Mouse (Mus musculus): ENCODE measurements around the gene Tcf3. TPM values are rescaled to one million over a fixed set of nuclear protein-coding genes. Genes with fewer than 3 reads are reported as not detected.

Gene Tcf3
- 78.0 and 78.2 TPM in 2 replicates for polyA plus RNA-seq (2011; ENCODE audit: insufficient read depth, insufficient read length, low read depth, missing spikeins)

- H3K9ac ChIP-seq (ENCODE audit: low read depth, poor library complexity, severe bottlenecking) = peak within 1 kb of the TSS; percentile 96
- H3K4me1 ChIP-seq (ENCODE audit: control insufficient read depth, insufficient read depth, low read length) = peaks cover 3% of the 10 kb centered on the region
- TF ChIP-seq EP300 (IDR thresholded peaks at IDR 0.05; ENCODE audit: insufficient read depth, low read depth, low read length) = no peak
- TF ChIP-seq CTCF (IDR thresholded peaks at IDR 0.05; ENCODE audit: low read depth, low read length) = no peak
- no peak for TF ChIP-seq POLR2A (IDR thresholded peaks at IDR 0.05; ENCODE audit: insufficient read depth, low read length)
- H3K9me3 ChIP-seq (replicated peaks; ENCODE audit: control insufficient read depth, insufficient read depth, low read length, poor library complexity, severe bottlenecking) = no peaks in the 10 kb centered on the region
- no peaks in the 10 kb centered on the region for H3K27me3 ChIP-seq (ENCODE audit: control insufficient read depth, insufficient read depth, low read length, poor library complexity, severe bottlenecking)
- H3K27ac ChIP-seq (ENCODE audit: insufficient read depth, low read length) = peak within 1 kb of the TSS; percentile 81
- H3K36me3 ChIP-seq (ENCODE audit: control insufficient read depth, insufficient read depth, low read length, poor library complexity, severe bottlenecking) = peaks cover 5% of the 10 kb centered on the region
- peak within 1 kb of the TSS; percentile 94 for H3K4me3 ChIP-seq (ENCODE audit: low read depth, low read length)
Measured at GRCm38 (mm10) chr10:80433513-80434232, at the start of gene Tcf3. Gene Tcf3, minus strand, starts transcription at chr10:80433647.

GRCm38 (mm10) chr10:80481002-80481401, 47.6 kb upstream of the Tcf3 start:
- Histone ChIP-seq H3K9ac (ENCODE audit: low read depth, poor library complexity, severe bottlenecking) (no peak overlapping the region), H3K27ac (ENCODE audit: insufficient read depth, low read length) (no peak overlapping the region), H3K36me3 (ENCODE audit: control insufficient read depth, insufficient read depth, low read length, poor library complexity, severe bottlenecking) (no peaks in the 10 kb centered on the region), H3K4me1 (ENCODE audit: control insufficient read depth, insufficient read depth, low read length) (no peaks in the 10 kb centered on the region), H3K4me3 (ENCODE audit: low read depth, low read length) (no peak overlapping the region), H3K9me3 (replicated peaks; ENCODE audit: control insufficient read depth, insufficient read depth, low read length, poor library complexity, severe bottlenecking) (no peaks in the 10 kb centered on the region), H3K27me3 (ENCODE audit: control insufficient read depth, insufficient read depth, low read length, poor library complexity, severe bottlenecking) (no peaks in the 10 kb centered on the region)
- no peak for TF ChIP-seq EP300 (IDR thresholded peaks at IDR 0.05; ENCODE audit: insufficient read depth, low read depth, low read length)
- no peak for TF ChIP-seq POLR2A (IDR thresholded peaks at IDR 0.05; ENCODE audit: insufficient read depth, low read length)
- TF ChIP-seq CTCF (IDR thresholded peaks at IDR 0.05; ENCODE audit: low read depth, low read length) = no peak

GRCm38 (mm10) chr10:80478531-80478930, 45.1 kb upstream of the Tcf3 start:
- Histone ChIP-seq H3K4me3 (ENCODE audit: low read depth, low read length) (no peak overlapping the region), H3K4me1 (ENCODE audit: control insufficient read depth, insufficient read depth, low read length) (no peaks in the 10 kb centered on the region), H3K27ac (ENCODE audit: insufficient read depth, low read length) (no peak overlapping the region), H3K27me3 (ENCODE audit: control insufficient read depth, insufficient read depth, low read length, poor library complexity, severe bottlenecking) (no peaks in the 10 kb centered on the region), H3K9ac (ENCODE audit: low read depth, poor library complexity, severe bottlenecking) (no peak overlapping the region), H3K9me3 (replicated peaks; ENCODE audit: control insufficient read depth, insufficient read depth, low read length, poor library complexity, severe bottlenecking) (no peaks in the 10 kb centered on the region), H3K36me3 (ENCODE audit: control insufficient read depth, insufficient read depth, low read length, poor library complexity, severe bottlenecking) (no peaks in the 10 kb centered on the region)
- TF ChIP-seq EP300 (IDR thresholded peaks at IDR 0.05; ENCODE audit: insufficient read depth, low read depth, low read length) (no peak), POLR2A (IDR thresholded peaks at IDR 0.05; ENCODE audit: insufficient read depth, low read length) (no peak), CTCF (IDR thresholded peaks at IDR 0.05; ENCODE audit: low read depth, low read length) (no peak)

GRCm38 (mm10) chr10:80475290-80475959, 42.0 kb upstream of the Tcf3 start:
- H3K27ac ChIP-seq (ENCODE audit: insufficient read depth, low read length) = no peak overlapping the region

GRCm38 (mm10) chr10:80465066-80465465, 31.6 kb upstream of the Tcf3 start:
- Histone ChIP-seq H3K9me3 (replicated peaks; ENCODE audit: control insufficient read depth, insufficient read depth, low read length, poor library complexity, severe bottlenecking) (no peaks in the 10 kb centered on the region), H3K4me1 (ENCODE audit: control insufficient read depth, insufficient read depth, low read length) (peaks cover 2% of the 10 kb centered on the region), H3K27ac (ENCODE audit: insufficient read depth, low read length) (no peak overlapping the region), H3K27me3 (ENCODE audit: control insufficient read depth, insufficient read depth, low read length, poor library complexity, severe bottlenecking) (no peaks in the 10 kb centered on the region), H3K4me3 (ENCODE audit: low read depth, low read length) (no peak overlapping the region), H3K9ac (ENCODE audit: low read depth, poor library complexity, severe bottlenecking) (no peak overlapping the region), H3K36me3 (ENCODE audit: control insufficient read depth, insufficient read depth, low read length, poor library complexity, severe bottlenecking) (no peaks in the 10 kb centered on the region)
- no peak for TF ChIP-seq POLR2A (IDR thresholded peaks at IDR 0.05; ENCODE audit: insufficient read depth, low read length)
- no peak for TF ChIP-seq CTCF (IDR thresholded peaks at IDR 0.05; ENCODE audit: low read depth, low read length)
- no peak for TF ChIP-seq EP300 (IDR thresholded peaks at IDR 0.05; ENCODE audit: insufficient read depth, low read depth, low read length)

More at GRCm38 (mm10) chr10:80475290-80475959, 42.0 kb upstream of the Tcf3 start:
- Histone ChIP-seq H3K4me1 (ENCODE audit: control insufficient read depth, insufficient read depth, low read length) (peaks cover 2% of the 10 kb centered on the region), H3K9ac (ENCODE audit: low read depth, poor library complexity, severe bottlenecking) (peak overlapping the region; percentile 87), H3K36me3 (ENCODE audit: control insufficient read depth, insufficient read depth, low read length, poor library complexity, severe bottlenecking) (no peaks in the 10 kb centered on the region), H3K9me3 (replicated peaks; ENCODE audit: control insufficient read depth, insufficient read depth, low read length, poor library complexity, severe bottlenecking) (no peaks in the 10 kb centered on the region), H3K4me3 (ENCODE audit: low read depth, low read length) (peak overlapping the region; percentile 92), H3K27me3 (ENCODE audit: control insufficient read depth, insufficient read depth, low read length, poor library complexity, severe bottlenecking) (no peaks in the 10 kb centered on the region)
- no peak for TF ChIP-seq CTCF (IDR thresholded peaks at IDR 0.05; ENCODE audit: low read depth, low read length)
- peak; percentile 9 for TF ChIP-seq POLR2A (IDR thresholded peaks at IDR 0.05; ENCODE audit: insufficient read depth, low read length)

All from ES-Bruce4 (cell line).